Mouse (Mus musculus): ENCODE data around the gene Ss18l1. TPM values are rescaled to one million over a fixed set of nuclear protein-coding genes. Genes with fewer than 3 reads are reported as not detected.
A peak's percentile ranks its signal among the peaks of the same experiment; 100 is the strongest.

Ss18l1 gene
- 1.6 TPM for polyA plus RNA-seq (2012; fragmentation: generic; extraction: Trizol)

DNA sequence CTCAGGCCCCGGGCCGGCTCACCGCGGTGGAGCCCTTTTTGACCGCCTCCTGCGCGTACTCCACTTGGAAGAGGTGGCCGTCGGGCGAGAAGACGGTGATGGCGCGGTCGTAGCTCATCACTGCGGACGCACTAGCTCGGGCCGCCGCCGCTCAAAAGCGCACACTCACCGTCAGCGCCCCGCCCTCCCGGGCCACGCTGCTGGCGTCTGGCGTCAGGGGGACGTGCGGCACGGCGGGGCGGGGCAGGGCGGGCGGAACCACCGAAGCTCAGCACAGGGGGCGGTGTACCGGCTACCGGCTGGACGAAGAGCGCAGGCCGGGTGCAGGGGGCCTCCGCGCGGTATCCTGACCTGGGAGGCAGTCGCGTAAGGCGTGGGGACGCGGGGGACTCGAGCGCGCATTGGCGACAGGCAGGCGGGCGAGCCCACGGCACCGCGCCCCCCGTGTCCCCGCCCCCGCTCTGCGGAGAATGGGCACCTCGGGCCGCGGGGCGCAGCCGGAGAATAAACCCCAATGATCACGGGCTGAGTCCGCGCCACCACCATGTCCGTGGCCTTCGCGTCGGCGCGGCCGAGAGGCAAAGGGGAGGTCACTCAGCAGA lies at the start of gene Ss18l1, which contains the start of gene Psma7:
Gene Ss18l1 (plus strand): TSS at position 254 of the 602 bp plus-strand sequence.
Gene Psma7 (minus strand): TSS at position 178 of the 602 bp plus-strand sequence.
- TF ChIP-seq POLR2A (IDR thresholded peaks at IDR 0.05; ENCODE audit: insufficient read length, low read depth) = peak; percentile 94
- no peak for TF ChIP-seq TCF3 (IDR thresholded peaks at IDR 0.05; ENCODE audit: insufficient read length, low read depth)
- TF ChIP-seq TCF12 (IDR thresholded peaks at IDR 0.05; ENCODE audit: insufficient read depth, poor library complexity, severe bottlenecking) = no peak
- TF ChIP-seq MAX (IDR thresholded peaks at IDR 0.05; ENCODE audit: low read depth) = no peak
- no peak for TF ChIP-seq REST (IDR thresholded peaks at IDR 0.05; ENCODE audit: insufficient read depth, insufficient read length)
- peak in 1 of 3 experiments; percentile 2 for TF ChIP-seq MYOG (IDR thresholded peaks at IDR 0.05; ENCODE audit: control insufficient read depth in 1 of 3, insufficient read depth in 1 of 3, insufficient read length in 2 of 3, low read depth in 2 of 3)
- no peak for TF ChIP-seq SRF (IDR thresholded peaks at IDR 0.05; ENCODE audit: control insufficient read depth, insufficient read length, low read depth)
- TF ChIP-seq POLR2AphosphoS2 (IDR thresholded peaks at IDR 0.05; ENCODE audit: insufficient read length, low read depth) = peak; percentile 94
- TF ChIP-seq CEBPB (IDR thresholded peaks at IDR 0.05; ENCODE audit: insufficient read depth, poor library complexity, severe bottlenecking) = no peak
- TF ChIP-seq USF1 (IDR thresholded peaks at IDR 0.05; ENCODE audit: low read depth) = no peak
- peak in 1 of 3 experiments; percentile 50 for TF ChIP-seq MYOD1 (IDR thresholded peaks at IDR 0.05; ENCODE audit: control insufficient read depth in 1 of 3, insufficient read length in 2 of 3, low read depth in 2 of 3)
- TF ChIP-seq E2F4 (IDR thresholded peaks at IDR 0.05; ENCODE audit: insufficient read depth) = peak; percentile 5
- Histone ChIP-seq H3ac (ENCODE audit: control insufficient read depth, insufficient read length) (peak within 1 kb of the TSS; percentile 80), H3K79me2 (ENCODE audit: control insufficient read depth, insufficient read depth) (peaks cover 51% of the 10 kb centered on the region), H3K4me3 (peak within 1 kb of the TSS; percentile 71), H3K36me3 (ENCODE audit: control insufficient read depth, insufficient read depth) (peaks cover 14% of the 10 kb centered on the region), H3K27me3 (ENCODE audit: control insufficient read depth, insufficient read depth, insufficient read length) (no peaks in the 10 kb centered on the region), H3K4me2 (ENCODE audit: low read depth) (peak within 1 kb of the TSS; percentile 98)

DNA sequence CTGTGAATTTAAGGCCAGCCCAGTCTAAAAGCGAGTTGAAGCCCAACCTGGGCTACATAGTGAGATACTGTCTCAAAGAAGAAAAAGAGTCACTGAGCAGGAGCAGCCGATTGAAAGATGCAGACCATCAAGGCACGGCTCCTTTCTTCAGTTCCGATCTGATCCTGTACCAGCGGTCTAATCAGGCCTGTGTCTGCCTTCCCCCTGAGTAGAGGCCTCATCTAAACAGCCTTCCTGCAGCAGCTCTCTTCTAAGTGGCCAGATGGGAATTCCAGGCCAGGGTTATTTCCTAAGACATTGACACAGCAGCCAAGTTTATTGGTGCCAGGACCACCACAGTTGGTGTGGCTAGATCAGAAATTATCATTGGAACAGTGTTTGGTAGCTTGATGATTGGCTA lies 49.2 kb upstream of the Ss18l1 start:
- H3ac ChIP-seq (ENCODE audit: control insufficient read depth, insufficient read length) = no peak overlapping the region
- H3K79me2 ChIP-seq (ENCODE audit: control insufficient read depth, insufficient read depth) = no peaks in the 10 kb centered on the region
- H3K4me3 ChIP-seq = no peak overlapping the region
- H3K4me2 ChIP-seq (ENCODE audit: low read depth) = no peak overlapping the region
- H3K36me3 ChIP-seq (ENCODE audit: control insufficient read depth, insufficient read depth) = no peaks in the 10 kb centered on the region
- no peaks in the 10 kb centered on the region for H3K27me3 ChIP-seq (ENCODE audit: control insufficient read depth, insufficient read depth, insufficient read length)
- TF ChIP-seq REST (IDR thresholded peaks at IDR 0.05; ENCODE audit: insufficient read depth, insufficient read length) = no peak

DNA sequence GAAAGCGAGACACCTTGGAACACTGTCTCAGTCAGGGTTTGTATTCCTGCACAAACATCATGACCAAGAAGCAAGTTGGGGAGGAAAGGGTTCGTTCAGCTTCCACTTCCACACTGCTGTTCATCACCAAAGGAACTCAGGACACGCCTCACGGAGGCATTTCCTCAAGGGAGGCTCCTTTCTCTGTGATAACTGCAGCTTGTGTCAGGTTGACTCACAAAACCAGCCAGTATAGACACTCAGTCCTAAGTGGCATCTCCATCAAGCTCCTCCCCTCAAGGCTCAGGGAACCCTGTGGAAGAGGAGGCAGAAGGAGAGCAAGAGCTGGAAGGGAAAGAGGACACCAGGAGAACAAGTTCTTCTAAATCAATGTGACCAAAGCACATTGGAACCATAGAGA lies 43.9 kb upstream of the Ss18l1 start:
- H3K36me3 ChIP-seq (ENCODE audit: control insufficient read depth, insufficient read depth) = no peaks in the 10 kb centered on the region
- H3K4me2 ChIP-seq (ENCODE audit: low read depth) = no peak overlapping the region
- no peak overlapping the region for H3K4me3 ChIP-seq
- TF ChIP-seq POLR2AphosphoS2 (IDR thresholded peaks at IDR 0.05; ENCODE audit: insufficient read length, low read depth) = no peak
- no peak for TF ChIP-seq CEBPB (IDR thresholded peaks at IDR 0.05; ENCODE audit: insufficient read depth, poor library complexity, severe bottlenecking)
- no peak for TF ChIP-seq MYOG (IDR thresholded peaks at IDR 0.05; ENCODE audit: control insufficient read depth in 1 of 3, insufficient read depth in 1 of 3, insufficient read length in 2 of 3, low read depth in 2 of 3)
- TF ChIP-seq TCF12 (IDR thresholded peaks at IDR 0.05; ENCODE audit: insufficient read depth, poor library complexity, severe bottlenecking) = no peak
- TF ChIP-seq MAX (IDR thresholded peaks at IDR 0.05; ENCODE audit: low read depth) = no peak
- TF ChIP-seq SRF (IDR thresholded peaks at IDR 0.05; ENCODE audit: control insufficient read depth, insufficient read length, low read depth) = no peak
- no peak for TF ChIP-seq TCF3 (IDR thresholded peaks at IDR 0.05; ENCODE audit: insufficient read length, low read depth)
- H3ac ChIP-seq (ENCODE audit: control insufficient read depth, insufficient read length) = no peak overlapping the region
- no peaks in the 10 kb centered on the region for H3K27me3 ChIP-seq (ENCODE audit: control insufficient read depth, insufficient read depth, insufficient read length)
- no peaks in the 10 kb centered on the region for H3K79me2 ChIP-seq (ENCODE audit: control insufficient read depth, insufficient read depth)

GRCm38 (mm10) chr2:180001635-180002034 lies 40.7 kb upstream of the Ss18l1 start:
- no peaks in the 10 kb centered on the region for H3K27me3 ChIP-seq (ENCODE audit: control insufficient read depth, insufficient read depth, insufficient read length)
- no peak for TF ChIP-seq REST (IDR thresholded peaks at IDR 0.05; ENCODE audit: insufficient read depth, insufficient read length)
- TF ChIP-seq MYOD1 (IDR thresholded peaks at IDR 0.05; ENCODE audit: control insufficient read depth in 1 of 3, insufficient read length in 2 of 3, low read depth in 2 of 3) = peak; percentile 58 to 86 (median 76)
- peak; percentile 43 to 90 (median 50) for TF ChIP-seq MYOG (IDR thresholded peaks at IDR 0.05; ENCODE audit: control insufficient read depth in 1 of 3, insufficient read depth in 1 of 3, insufficient read length in 2 of 3, low read depth in 2 of 3)
- TF ChIP-seq TCF3 (IDR thresholded peaks at IDR 0.05; ENCODE audit: insufficient read length, low read depth) = peak; percentile 86
- peak; percentile 31 for TF ChIP-seq TCF12 (IDR thresholded peaks at IDR 0.05; ENCODE audit: insufficient read depth, poor library complexity, severe bottlenecking)
- TF ChIP-seq SRF (IDR thresholded peaks at IDR 0.05; ENCODE audit: control insufficient read depth, insufficient read length, low read depth) = no peak
- H3K4me2 ChIP-seq (ENCODE audit: low read depth) = no peak overlapping the region
- no peaks in the 10 kb centered on the region for H3K36me3 ChIP-seq (ENCODE audit: control insufficient read depth, insufficient read depth)
- H3K79me2 ChIP-seq (ENCODE audit: control insufficient read depth, insufficient read depth) = no peaks in the 10 kb centered on the region
- H3ac ChIP-seq (ENCODE audit: control insufficient read depth, insufficient read length) = no peak overlapping the region
- H3K4me3 ChIP-seq = no peak overlapping the region

- Histone ChIP-seq H3ac (ENCODE audit: control insufficient read depth, insufficient read length) (no peak overlapping the region), H3K4me2 (ENCODE audit: low read depth) (no peak overlapping the region), H3K36me3 (ENCODE audit: control insufficient read depth, insufficient read depth) (no peaks in the 10 kb centered on the region), H3K27me3 (ENCODE audit: control insufficient read depth, insufficient read depth, insufficient read length) (no peaks in the 10 kb centered on the region), H3K79me2 (ENCODE audit: control insufficient read depth, insufficient read depth) (no peaks in the 10 kb centered on the region), H3K4me3 (no peak overlapping the region)
- TF ChIP-seq MAX (IDR thresholded peaks at IDR 0.05; ENCODE audit: low read depth) (no peak), REST (IDR thresholded peaks at IDR 0.05; ENCODE audit: insufficient read depth, insufficient read length) (no peak), TCF12 (IDR thresholded peaks at IDR 0.05; ENCODE audit: insufficient read depth, poor library complexity, severe bottlenecking) (no peak), POLR2AphosphoS2 (IDR thresholded peaks at IDR 0.05; ENCODE audit: insufficient read length, low read depth) (no peak), SRF (IDR thresholded peaks at IDR 0.05; ENCODE audit: control insufficient read depth, insufficient read length, low read depth) (no peak), E2F4 (IDR thresholded peaks at IDR 0.05; ENCODE audit: insufficient read depth) (no peak), POLR2A (IDR thresholded peaks at IDR 0.05; ENCODE audit: insufficient read length, low read depth) (no peak), MYOG (IDR thresholded peaks at IDR 0.05; ENCODE audit: control insufficient read depth in 1 of 3, insufficient read depth in 1 of 3, insufficient read length in 2 of 3, low read depth in 2 of 3) (no peak), CEBPB (IDR thresholded peaks at IDR 0.05; ENCODE audit: insufficient read depth, poor library complexity, severe bottlenecking) (no peak), MYOD1 (IDR thresholded peaks at IDR 0.05; ENCODE audit: control insufficient read depth in 1 of 3, insufficient read length in 2 of 3, low read depth in 2 of 3) (no peak), TCF3 (IDR thresholded peaks at IDR 0.05; ENCODE audit: insufficient read length, low read depth) (no peak), USF1 (IDR thresholded peaks at IDR 0.05; ENCODE audit: low read depth) (no peak)
Measured at GRCm38 (mm10) chr2:180005656-180006351, 36.5 kb upstream of the Ss18l1 start.

Measured in myocyte (in vitro differentiated cells).